Mouse (Mus musculus): ENCODE measurements around the gene Cela1.

GRCm38 (mm10) chr15:100677675-100678074 lies 10.0 kb downstream of the Cela1 start:
- TF ChIP-seq CTCF (IDR thresholded peaks at IDR 0.05; ENCODE audit: borderline replicate concordance, insufficient read depth, low read length) (no peak), POLR2A (IDR thresholded peaks at IDR 0.05; ENCODE audit: low read depth, low read length) (no peak)

Data from embryonic fibroblast, embryonic 13.5 days (primary cell).